Mouse (Mus musculus) limb, embryonic 15.5 days (tissue): ENCODE data around the gene Plekhb1. TPM values are rescaled to one million over a fixed set of nuclear protein-coding genes. Genes with fewer than 3 reads are reported as not detected.

Experiments
- ATAC-seq: fragments of 200-750 bp; cut with Nextera tagmentation; 2 replicates; pipeline ENCODE4 v1.8.0; 2017; ENCODE audit warnings: low read depth, moderate TSS enrichment; ENCODE audit not compliant: insufficient number of reproducible peaks, low FRiP score, low TSS enrichment
- H3K27ac ChIP-seq: fragments of 300-500 bp; sonication (generic); 2 replicates; pipeline ENCODE4 v1.5.1; 2015; ENCODE audit warnings: moderate library complexity, mild to moderate bottlenecking, inconsistent platforms
- H3K27me3 ChIP-seq: fragments of 300-500 bp; sonication (generic); 2 replicates; pipeline ENCODE4 v1.6.1; 2015; ENCODE audit warnings: inconsistent platforms
- H3K36me3 ChIP-seq: fragments of 300-500 bp; sonication (generic); 2 replicates; pipeline ENCODE4 v1.6.1; 2015; ENCODE audit warnings: inconsistent platforms
- H3K4me1 ChIP-seq: fragments of 300-500 bp; sonication (generic); 2 replicates; pipeline ENCODE4 v1.6.1; 2015; ENCODE audit warnings: inconsistent platforms
- H3K4me2 ChIP-seq: fragments of 300-500 bp; sonication (generic); 2 replicates; pipeline ENCODE4 v1.6.1; 2015; ENCODE audit warnings: mild to moderate bottlenecking, inconsistent platforms
- H3K4me3 ChIP-seq: fragments of 300-500 bp; sonication (generic); 2 replicates; pipeline ENCODE4 v1.5.1; 2015; ENCODE audit warnings: mild to moderate bottlenecking, inconsistent platforms
- H3K9ac ChIP-seq: fragments of 300-500 bp; sonication (generic); 2 replicates; pipeline ENCODE4 v1.6.1; 2015; ENCODE audit warnings: inconsistent platforms
- H3K9me3 ChIP-seq: fragments of 300-500 bp; sonication (generic); 2 replicates; pipeline ENCODE4 v1.6.1; 2016; ENCODE audit warnings: inconsistent platforms
- WGBS: fragments of 180-500 bp; shearing (Covaris S2); methylation state at CpG from one replicate; pipeline ENCODE4 v1.1.7; 2015; 5-methylcytosine and 5-hydroxymethylcytosine counted together
- polyA plus RNA-seq: library from polyadenylated mRNA; unstranded; fragments of >200 nt; fragmentation: Nextera tagmentation; extraction: Ambion mirVana; gene quantifications from 2 replicates; pipeline ENCODE4 v1.2.1, GENCODE M21; 2015

The Plekhb1 gene
- polyA plus RNA-seq, 1 experiment from 2014 or later, result 4.5 TPM

DNA sequence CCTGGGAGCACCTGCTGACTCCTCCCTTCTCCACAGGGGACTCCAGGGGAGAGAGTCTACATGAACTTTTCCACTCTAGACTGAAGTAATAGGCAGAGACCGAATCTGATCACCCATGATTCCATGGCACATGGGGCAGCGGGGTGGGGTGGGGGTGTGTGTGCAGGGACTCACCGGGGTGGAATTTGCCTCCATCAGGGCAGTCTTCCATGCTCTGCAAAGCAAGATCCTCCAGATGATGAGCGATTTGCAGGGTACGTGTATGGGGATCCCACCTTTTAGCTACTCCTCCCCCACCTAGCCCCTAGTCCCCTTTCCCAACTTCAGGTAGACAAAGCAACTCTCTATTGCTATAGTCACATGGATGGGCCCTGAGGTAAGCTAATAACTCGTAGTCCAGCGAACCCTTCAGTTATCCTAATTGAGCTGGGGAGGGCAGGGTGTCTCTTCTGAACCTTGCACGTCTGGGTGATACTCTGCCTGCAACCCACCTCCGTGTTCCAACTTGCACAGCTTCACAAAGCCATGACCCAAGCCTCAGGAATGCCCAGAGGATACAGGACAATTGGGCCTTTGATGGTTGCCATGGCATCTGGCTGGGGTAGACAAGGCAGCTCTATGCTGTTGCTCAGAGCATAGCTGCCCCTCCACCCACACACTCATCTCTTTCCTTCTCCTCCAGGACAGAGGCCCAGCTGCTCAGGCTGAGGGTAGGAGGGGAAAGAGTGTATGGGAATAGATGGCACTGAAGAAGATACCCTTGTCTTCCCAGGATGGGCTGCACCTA, 8.5 kb downstream of the Plekhb1 start:
- H3K9me3 ChIP-seq, result no peaks in the 10 kb centered on the region; the same call in 1 of the 2 replicates
- H3K4me1 ChIP-seq, result peaks cover 16% of the 10 kb centered on the region
- no peak overlapping the region for H3K4me3 ChIP-seq
- 0 out of 2 replicates have a peak, but pooled peaks cover 2% of the 10 kb centered on the region for H3K36me3 ChIP-seq
- no peak overlapping the region for H3K9ac ChIP-seq
- H3K27me3 ChIP-seq, result no peaks in the 10 kb centered on the region
- no peak overlapping the region for H3K4me2 ChIP-seq
- H3K27ac ChIP-seq, result no peak overlapping the region
- no peak for ATAC-seq
- WGBS, result 77% methylated on average over 9 of the region's 9 CpGs

DNA sequence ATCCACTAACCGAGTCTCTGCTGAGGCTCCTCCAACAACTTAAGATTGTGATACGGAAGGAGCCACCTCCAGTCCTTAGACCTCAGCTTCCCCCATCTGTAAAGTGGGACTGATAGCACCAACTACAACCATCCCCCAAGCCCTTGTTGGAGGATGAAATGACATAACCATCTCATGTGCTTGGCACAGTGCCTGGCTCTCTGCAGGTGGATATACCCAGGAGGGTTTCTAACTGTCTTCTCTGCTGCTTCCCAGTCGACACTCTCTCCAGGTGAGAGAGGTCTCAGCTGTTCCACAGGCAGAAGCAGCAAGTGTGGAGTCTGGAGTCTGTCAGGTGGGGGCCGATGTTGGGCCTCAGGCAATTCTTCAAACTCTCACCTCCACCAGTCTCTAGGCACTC, 11.2 kb downstream of the Plekhb1 start:
- Histone ChIP-seq H3K9me3 (no peaks in the 10 kb centered on the region; the same call in 1 of the 2 replicates), H3K4me1 (0 out of 2 replicates have a peak, but pooled peaks cover 11% of the 10 kb centered on the region), H3K27ac (no peak overlapping the region), H3K9ac (no peak overlapping the region), H3K4me3 (no peak overlapping the region), H3K27me3 (no peaks in the 10 kb centered on the region), H3K36me3 (0 out of 2 replicates have a peak, but pooled peaks cover 2% of the 10 kb centered on the region), H3K4me2 (no peak overlapping the region)
- WGBS, result 60% methylated on average over 4 of the region's 4 CpGs
- ATAC-seq, result no peak

DNA sequence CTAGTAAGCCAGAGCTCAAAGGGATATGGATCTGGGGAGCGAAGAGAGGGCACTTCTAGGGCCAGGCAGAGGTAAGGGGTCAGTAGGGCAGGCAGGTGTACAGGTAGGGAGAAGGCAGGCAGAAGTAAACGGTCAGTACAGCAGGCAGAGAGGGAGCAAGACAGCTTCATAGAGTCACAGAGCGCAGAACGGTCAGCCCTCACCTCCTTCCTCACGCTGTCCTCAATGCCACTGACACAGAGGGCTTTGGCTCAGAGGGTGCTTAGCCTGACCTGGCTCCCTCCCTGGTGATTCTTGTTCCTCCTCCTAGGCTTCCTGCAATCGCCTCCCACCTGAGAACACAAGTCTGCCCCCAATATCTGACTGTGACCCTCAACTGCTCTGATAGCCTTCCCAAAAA, 11.8 kb downstream of the Plekhb1 start:
- ATAC-seq, result no peak
- 76% methylated on average over 6 of the region's 6 CpGs for WGBS
- no peak overlapping the region for H3K27ac ChIP-seq

DNA sequence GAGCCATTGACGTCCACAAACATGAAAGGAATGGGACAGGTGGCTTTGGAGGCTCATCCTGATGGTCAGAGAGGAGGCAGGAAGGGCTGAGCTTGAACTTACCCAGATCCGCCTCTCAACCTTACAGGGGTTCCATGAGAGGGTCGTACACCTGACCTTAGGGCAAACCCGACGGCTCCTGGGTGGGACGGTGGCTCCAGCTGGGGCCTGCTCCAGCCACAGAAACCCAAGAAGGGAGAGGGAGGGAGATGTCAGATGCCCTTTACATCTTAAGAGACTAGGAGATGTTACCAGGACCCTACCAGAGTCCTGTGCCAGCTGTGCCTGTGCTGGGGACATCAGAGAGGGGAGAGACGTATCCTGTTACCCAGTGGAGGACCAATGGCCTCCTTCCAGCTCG, 12.4 kb downstream of the Plekhb1 start:
- Histone ChIP-seq H3K4me2 (no peak overlapping the region), H3K9ac (no peak overlapping the region), H3K4me3 (no peak overlapping the region), H3K27me3 (no peaks in the 10 kb centered on the region), H3K4me1 (0 out of 2 replicates have a peak, but pooled peaks cover 7% of the 10 kb centered on the region), H3K36me3 (0 out of 2 replicates have a peak, but pooled peaks cover 7% of the 10 kb centered on the region), H3K9me3 (no peaks in the 10 kb centered on the region; the same call in 1 of the 2 replicates), H3K27ac (no peak overlapping the region)
- ATAC-seq, result no peak
- 60% methylated on average over 8 of the region's 8 CpGs for WGBS

More for the DNA sequence above, 11.8 kb downstream of the Plekhb1 start:
- no peaks in the 10 kb centered on the region for H3K27me3 ChIP-seq
- H3K4me2 ChIP-seq, result no peak overlapping the region
- H3K9me3 ChIP-seq, result no peaks in the 10 kb centered on the region; the same call in 1 of the 2 replicates
- H3K9ac ChIP-seq, result no peak overlapping the region
- H3K4me3 ChIP-seq, result no peak overlapping the region
- H3K36me3 ChIP-seq, result 0 out of 2 replicates have a peak, but pooled peaks cover 2% of the 10 kb centered on the region
- 0 out of 2 replicates have a peak, but pooled peaks cover 7% of the 10 kb centered on the region for H3K4me1 ChIP-seq

DNA sequence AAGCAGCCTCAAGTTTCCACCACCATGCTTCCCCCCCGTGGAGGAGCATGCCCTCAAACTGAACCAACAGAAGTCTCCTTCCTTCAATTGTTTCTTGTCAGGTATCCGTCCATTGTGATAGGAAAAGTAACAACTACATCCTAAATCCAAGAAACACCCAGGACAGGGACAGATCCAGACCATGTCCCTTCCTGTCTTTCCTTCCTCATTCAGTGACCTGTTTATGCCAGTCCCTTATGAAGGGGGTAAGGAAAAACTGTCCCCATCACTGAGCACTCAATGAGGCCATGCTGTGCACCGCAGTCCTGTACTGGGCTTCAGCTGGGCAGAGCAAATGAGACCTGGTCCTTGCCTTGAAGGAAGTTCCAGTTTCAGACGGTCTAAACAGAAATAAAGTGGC, 13.1 kb downstream of the Plekhb1 start:
- Histone ChIP-seq H3K4me3 (no peak overlapping the region), H3K36me3 (0 out of 2 replicates have a peak, but pooled peaks cover 7% of the 10 kb centered on the region), H3K27me3 (no peaks in the 10 kb centered on the region), H3K9ac (no peak overlapping the region), H3K27ac (no peak overlapping the region), H3K9me3 (no peaks in the 10 kb centered on the region; the same call in 1 of the 2 replicates), H3K4me1 (peaks cover 7% of the 10 kb centered on the region; the same call in 1 of the 2 replicates), H3K4me2 (no peak overlapping the region)
- no peak for ATAC-seq
- WGBS, result 82% methylated on average over 4 of the region's 4 CpGs

- H3K27ac ChIP-seq, result no peak overlapping the region
Observed at GRCm38 (mm10) chr7:100645147-100645546, 17.1 kb downstream of the Plekhb1 start.

DNA sequence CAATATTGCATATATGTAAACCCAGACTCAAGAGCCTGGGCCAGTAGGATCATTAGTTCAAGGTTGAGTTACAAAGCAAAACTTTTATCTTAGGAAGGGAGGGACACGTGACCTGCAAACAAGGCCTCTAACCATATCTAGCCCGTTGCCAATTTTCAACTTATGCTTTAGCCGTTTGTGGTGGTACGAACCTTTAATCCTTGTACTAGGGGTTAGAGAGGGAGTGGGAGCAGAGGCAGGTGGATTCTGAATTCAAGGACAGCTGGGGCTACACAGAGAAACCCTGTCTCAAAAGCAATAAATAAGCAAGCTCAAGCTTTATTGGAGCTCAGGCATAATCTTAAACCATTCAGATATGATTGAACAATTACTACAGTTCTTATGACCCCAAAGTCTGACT, 19.8 kb downstream of the Plekhb1 start:
- WGBS, result 84% methylated on average over 4 of the region's 4 CpGs
- Histone ChIP-seq H3K36me3 (peaks cover 24% of the 10 kb centered on the region), H3K27ac (no peak overlapping the region), H3K9me3 (no peaks in the 10 kb centered on the region), H3K4me1 (no peaks in the 10 kb centered on the region; the same call in 1 of the 2 replicates), H3K9ac (no peak overlapping the region), H3K27me3 (no peaks in the 10 kb centered on the region), H3K4me3 (no peak overlapping the region), H3K4me2 (no peak overlapping the region)
- no peak for ATAC-seq

More at GRCm38 (mm10) chr7:100645147-100645546, 17.1 kb downstream of the Plekhb1 start:
- peaks cover 18% of the 10 kb centered on the region; the same call in 1 of the 2 replicates for H3K36me3 ChIP-seq
- peaks cover 4% of the 10 kb centered on the region; the same call in 1 of the 2 replicates for H3K4me1 ChIP-seq
- H3K27me3 ChIP-seq, result no peaks in the 10 kb centered on the region
- H3K9me3 ChIP-seq, result no peaks in the 10 kb centered on the region
- no peak overlapping the region for H3K9ac ChIP-seq
- no peak overlapping the region for H3K4me3 ChIP-seq
- WGBS, result 39% methylated on average over 3 of the region's 3 CpGs
- ATAC-seq, result 0 out of 2 replicates have a peak, but pooled peaks have one; percentile 40
- H3K4me2 ChIP-seq, result no peak overlapping the region

DNA sequence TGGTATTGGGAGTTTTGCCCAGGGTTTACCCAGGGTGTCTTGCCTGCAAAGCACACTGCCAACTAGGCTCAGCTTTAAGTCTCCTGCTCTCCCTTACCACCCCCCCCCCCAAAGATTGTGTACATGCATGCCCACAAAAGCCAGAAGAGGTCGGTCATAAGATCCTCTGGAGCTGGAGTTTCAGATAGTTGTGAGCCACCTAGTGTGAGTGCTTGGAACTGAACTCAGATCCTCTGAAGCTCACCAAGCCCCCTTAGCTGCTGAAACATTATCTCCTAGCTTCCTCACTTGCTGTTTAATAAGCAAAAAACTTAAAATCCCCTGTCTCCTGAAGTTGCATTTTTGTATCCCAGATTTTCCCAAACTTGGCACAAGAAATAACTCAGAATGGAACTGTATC, 24.6 kb downstream of the Plekhb1 start:
- no peak overlapping the region for H3K27ac ChIP-seq
- peaks cover 38% of the 10 kb centered on the region for H3K36me3 ChIP-seq
- ATAC-seq, result no peak
- no peaks in the 10 kb centered on the region for H3K4me1 ChIP-seq
- H3K9me3 ChIP-seq, result no peaks in the 10 kb centered on the region
- no peak overlapping the region for H3K4me2 ChIP-seq
- no peak overlapping the region for H3K4me3 ChIP-seq
- WGBS, result 0% methylated on average over 1 of the region's 1 CpGs
- no peaks in the 10 kb centered on the region for H3K27me3 ChIP-seq
- no peak overlapping the region for H3K9ac ChIP-seq

- H3K4me2 ChIP-seq, result no peak overlapping the region
- H3K4me1 ChIP-seq, result no peaks in the 10 kb centered on the region
- H3K36me3 ChIP-seq, result 0 out of 2 replicates have a peak, but pooled peaks cover 2% of the 10 kb centered on the region
- no peak overlapping the region for H3K27ac ChIP-seq
- ATAC-seq, result no peak
- 85% methylated on average over 3 of the region's 3 CpGs for WGBS
- no peaks in the 10 kb centered on the region for H3K9me3 ChIP-seq
- H3K4me3 ChIP-seq, result no peak overlapping the region
- no peak overlapping the region for H3K9ac ChIP-seq
- H3K27me3 ChIP-seq, result no peaks in the 10 kb centered on the region
Observed at GRCm38 (mm10) chr7:100624538-100624937, 37.7 kb downstream of the Plekhb1 start.

DNA sequence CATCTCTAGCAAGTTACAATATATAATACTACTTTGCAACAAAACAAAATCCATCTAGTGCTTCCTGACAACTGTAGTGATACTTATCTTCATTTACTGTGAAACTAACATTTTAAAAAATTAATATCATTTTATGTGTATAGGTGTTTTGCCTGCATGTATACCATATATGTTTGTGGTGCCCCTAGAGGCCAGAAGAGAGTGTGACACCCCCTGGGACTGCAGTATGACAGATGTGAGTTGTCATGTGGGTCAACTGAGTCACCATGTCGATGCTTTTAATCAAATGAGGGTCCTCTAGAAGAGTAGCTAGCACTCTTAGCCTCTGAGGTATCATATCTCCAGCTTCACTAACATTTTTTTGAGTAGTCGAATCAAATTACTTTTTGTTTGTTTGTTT, 39.9 kb downstream of the Plekhb1 start:
- Histone ChIP-seq H3K4me1 (no peaks in the 10 kb centered on the region), H3K27me3 (no peaks in the 10 kb centered on the region), H3K27ac (no peak overlapping the region), H3K4me3 (no peak overlapping the region), H3K9me3 (no peaks in the 10 kb centered on the region), H3K36me3 (0 out of 2 replicates have a peak, but pooled peaks cover 2% of the 10 kb centered on the region), H3K4me2 (no peak overlapping the region), H3K9ac (no peak overlapping the region)
- no peak for ATAC-seq
- WGBS, result 90% methylated on average over 2 of the region's 2 CpGs

- H3K27me3 ChIP-seq, result no peaks in the 10 kb centered on the region
- H3K4me2 ChIP-seq, result no peak overlapping the region
- no peaks in the 10 kb centered on the region for H3K36me3 ChIP-seq
- H3K27ac ChIP-seq, result no peak overlapping the region
- ATAC-seq, result no peak
- H3K9ac ChIP-seq, result no peak overlapping the region
- H3K9me3 ChIP-seq, result no peaks in the 10 kb centered on the region
- no peak overlapping the region for H3K4me3 ChIP-seq
- no peaks in the 10 kb centered on the region for H3K4me1 ChIP-seq
- 86% methylated on average over 4 of the region's 4 CpGs for WGBS
Observed at GRCm38 (mm10) chr7:100616121-100616857, 45.9 kb downstream of the Plekhb1 start.
